Mouse (Mus musculus): ENCODE results near the gene Ppp6r3. TPM values are rescaled to one million over a fixed set of nuclear protein-coding genes. Genes with fewer than 3 reads are reported as not detected.

Ppp6r3 gene
- polyA plus RNA-seq, 1 experiment from 2014 or later = 43.1 TPM

- Histone ChIP-seq H3K27ac (ENCODE audit: low read length) (no peak overlapping the region), H3K27me3 (replicated peaks; ENCODE audit: control insufficient read depth, insufficient read depth, low read length) (no peaks in the 10 kb centered on the region), H3K36me3 (ENCODE audit: control insufficient read depth, insufficient read depth, low read length) (peaks cover 4% of the 10 kb centered on the region; the same call in 1 of the 2 replicates), H3K4me1 (ENCODE audit: control insufficient read depth, insufficient read depth, low read length) (peaks cover 3% of the 10 kb centered on the region; the same call in 1 of the 2 replicates), H3K9ac (ENCODE audit: low read depth, low read length) (no peak overlapping the region), H3K9me3 (ENCODE audit: control insufficient read depth, low read length) (no peaks in the 10 kb centered on the region), H3K4me2 (ENCODE audit: low read depth, low read length) (no peak overlapping the region), H3K4me3 (ENCODE audit: low read length) (no peak overlapping the region)
- 17% methylated on average over 6 of the region's 6 CpGs for WGBS
- ATAC-seq = peak; percentile 65
Observed at GRCm38 (mm10) chr19:3451170-3451569, 124.4 kb downstream of the Ppp6r3 start.

- Histone ChIP-seq H3K27me3 (replicated peaks; ENCODE audit: control insufficient read depth, insufficient read depth, low read length) (no peaks in the 10 kb centered on the region), H3K4me1 (ENCODE audit: control insufficient read depth, insufficient read depth, low read length) (peaks cover 3% of the 10 kb centered on the region; the same call in 1 of the 2 replicates), H3K4me2 (ENCODE audit: low read depth, low read length) (no peak overlapping the region), H3K27ac (ENCODE audit: low read length) (no peak overlapping the region), H3K4me3 (ENCODE audit: low read length) (no peak overlapping the region), H3K9me3 (ENCODE audit: control insufficient read depth, low read length) (no peaks in the 10 kb centered on the region), H3K9ac (ENCODE audit: low read depth, low read length) (no peak overlapping the region), H3K36me3 (ENCODE audit: control insufficient read depth, insufficient read depth, low read length) (peaks cover 4% of the 10 kb centered on the region; the same call in 1 of the 2 replicates)
- no peak for ATAC-seq
- 89% methylated on average over 3 of the region's 3 CpGs for WGBS
Observed at GRCm38 (mm10) chr19:3450714-3451113, 124.8 kb downstream of the Ppp6r3 start.

- no peaks in the 10 kb centered on the region for H3K36me3 ChIP-seq (ENCODE audit: control insufficient read depth, insufficient read depth, low read length)
- no peak overlapping the region for H3K27ac ChIP-seq (ENCODE audit: low read length)
- peaks cover 3% of the 10 kb centered on the region; the same call in 1 of the 2 replicates for H3K4me1 ChIP-seq (ENCODE audit: control insufficient read depth, insufficient read depth, low read length)
- peak; percentile 49 for ATAC-seq
- H3K9me3 ChIP-seq (ENCODE audit: control insufficient read depth, low read length) = no peaks in the 10 kb centered on the region
- H3K9ac ChIP-seq (ENCODE audit: low read depth, low read length) = no peak overlapping the region
- H3K27me3 ChIP-seq (replicated peaks; ENCODE audit: control insufficient read depth, insufficient read depth, low read length) = no peaks in the 10 kb centered on the region
- no peak overlapping the region for H3K4me2 ChIP-seq (ENCODE audit: low read depth, low read length)
- 66% methylated on average over 3 of the region's 3 CpGs for WGBS
- H3K4me3 ChIP-seq (ENCODE audit: low read length) = no peak overlapping the region
Observed at GRCm38 (mm10) chr19:3449248-3449647, 126.3 kb downstream of the Ppp6r3 start.

- Histone ChIP-seq H3K4me1 (ENCODE audit: control insufficient read depth, insufficient read depth, low read length) (peaks cover 3% of the 10 kb centered on the region; the same call in 1 of the 2 replicates), H3K9ac (ENCODE audit: low read depth, low read length) (no peak overlapping the region), H3K4me2 (ENCODE audit: low read depth, low read length) (no peak overlapping the region), H3K27me3 (replicated peaks; ENCODE audit: control insufficient read depth, insufficient read depth, low read length) (no peaks in the 10 kb centered on the region), H3K27ac (ENCODE audit: low read length) (no peak overlapping the region), H3K36me3 (ENCODE audit: control insufficient read depth, insufficient read depth, low read length) (no peaks in the 10 kb centered on the region), H3K9me3 (ENCODE audit: control insufficient read depth, low read length) (no peaks in the 10 kb centered on the region), H3K4me3 (ENCODE audit: low read length) (no peak overlapping the region)
- WGBS = 71% methylated on average over 3 of the region's 3 CpGs
- ATAC-seq = no peak
Observed at GRCm38 (mm10) chr19:3447348-3447747, 128.2 kb downstream of the Ppp6r3 start.

GRCm38 (mm10) chr19:3441092-3441491, 134.5 kb downstream of the Ppp6r3 start:
- no peak overlapping the region for H3K4me2 ChIP-seq (ENCODE audit: low read depth, low read length)
- no peak overlapping the region for H3K9ac ChIP-seq (ENCODE audit: low read depth, low read length)
- no peaks in the 10 kb centered on the region for H3K9me3 ChIP-seq (ENCODE audit: control insufficient read depth, low read length)
- 66% methylated on average over 10 of the region's 10 CpGs for WGBS
- H3K4me3 ChIP-seq (ENCODE audit: low read length) = no peak overlapping the region
- no peaks in the 10 kb centered on the region for H3K27me3 ChIP-seq (replicated peaks; ENCODE audit: control insufficient read depth, insufficient read depth, low read length)
- H3K36me3 ChIP-seq (ENCODE audit: control insufficient read depth, insufficient read depth, low read length) = no peaks in the 10 kb centered on the region
- no peaks in the 10 kb centered on the region for H3K4me1 ChIP-seq (ENCODE audit: control insufficient read depth, insufficient read depth, low read length)
- H3K27ac ChIP-seq (ENCODE audit: low read length) = no peak overlapping the region
- ATAC-seq = no peak

- no peak overlapping the region for H3K4me2 ChIP-seq (ENCODE audit: low read depth, low read length)
- H3K27ac ChIP-seq (ENCODE audit: low read length) = no peak overlapping the region
- WGBS = 64% methylated on average over 5 of the region's 5 CpGs
- H3K4me3 ChIP-seq (ENCODE audit: low read length) = no peak overlapping the region
- no peak for ATAC-seq
- no peaks in the 10 kb centered on the region for H3K36me3 ChIP-seq (ENCODE audit: control insufficient read depth, insufficient read depth, low read length)
- no peaks in the 10 kb centered on the region for H3K4me1 ChIP-seq (ENCODE audit: control insufficient read depth, insufficient read depth, low read length)
- no peaks in the 10 kb centered on the region for H3K27me3 ChIP-seq (replicated peaks; ENCODE audit: control insufficient read depth, insufficient read depth, low read length)
- H3K9ac ChIP-seq (ENCODE audit: low read depth, low read length) = no peak overlapping the region
- H3K9me3 ChIP-seq (ENCODE audit: control insufficient read depth, low read length) = no peaks in the 10 kb centered on the region
Observed at GRCm38 (mm10) chr19:3440667-3441066, 134.9 kb downstream of the Ppp6r3 start.

GRCm38 (mm10) chr19:3437980-3438379, 137.6 kb downstream of the Ppp6r3 start:
- H3K9me3 ChIP-seq (ENCODE audit: control insufficient read depth, low read length) = no peaks in the 10 kb centered on the region
- no peak overlapping the region for H3K4me3 ChIP-seq (ENCODE audit: low read length)
- no peaks in the 10 kb centered on the region for H3K27me3 ChIP-seq (replicated peaks; ENCODE audit: control insufficient read depth, insufficient read depth, low read length)
- no peak overlapping the region for H3K9ac ChIP-seq (ENCODE audit: low read depth, low read length)
- no peaks in the 10 kb centered on the region for H3K36me3 ChIP-seq (ENCODE audit: control insufficient read depth, insufficient read depth, low read length)
- WGBS = 61% methylated on average over 5 of the region's 5 CpGs
- H3K4me1 ChIP-seq (ENCODE audit: control insufficient read depth, insufficient read depth, low read length) = no peaks in the 10 kb centered on the region
- no peak overlapping the region for H3K4me2 ChIP-seq (ENCODE audit: low read depth, low read length)
- H3K27ac ChIP-seq (ENCODE audit: low read length) = no peak overlapping the region
- no peak for ATAC-seq

GRCm38 (mm10) chr19:3436840-3437239, 138.7 kb downstream of the Ppp6r3 start:
- ATAC-seq = peak; percentile 21; the same call in 1 of the 2 replicates
- Histone ChIP-seq H3K27me3 (replicated peaks; ENCODE audit: control insufficient read depth, insufficient read depth, low read length) (no peaks in the 10 kb centered on the region), H3K27ac (ENCODE audit: low read length) (no peak overlapping the region), H3K36me3 (ENCODE audit: control insufficient read depth, insufficient read depth, low read length) (no peaks in the 10 kb centered on the region), H3K4me1 (ENCODE audit: control insufficient read depth, insufficient read depth, low read length) (no peaks in the 10 kb centered on the region), H3K9me3 (ENCODE audit: control insufficient read depth, low read length) (no peaks in the 10 kb centered on the region), H3K4me3 (ENCODE audit: low read length) (no peak overlapping the region), H3K4me2 (ENCODE audit: low read depth, low read length) (no peak overlapping the region), H3K9ac (ENCODE audit: low read depth, low read length) (no peak overlapping the region)
- 57% methylated on average over 9 of the region's 9 CpGs for WGBS

GRCm38 (mm10) chr19:3435824-3436223, 139.7 kb downstream of the Ppp6r3 start:
- no peak overlapping the region for H3K4me2 ChIP-seq (ENCODE audit: low read depth, low read length)
- H3K4me1 ChIP-seq (ENCODE audit: control insufficient read depth, insufficient read depth, low read length) = no peaks in the 10 kb centered on the region
- H3K36me3 ChIP-seq (ENCODE audit: control insufficient read depth, insufficient read depth, low read length) = no peaks in the 10 kb centered on the region
- no peak for ATAC-seq
- H3K4me3 ChIP-seq (ENCODE audit: low read length) = no peak overlapping the region
- no peak overlapping the region for H3K9ac ChIP-seq (ENCODE audit: low read depth, low read length)
- no peaks in the 10 kb centered on the region for H3K9me3 ChIP-seq (ENCODE audit: control insufficient read depth, low read length)
- 59% methylated on average over 3 of the region's 3 CpGs for WGBS
- H3K27me3 ChIP-seq (replicated peaks; ENCODE audit: control insufficient read depth, insufficient read depth, low read length) = no peaks in the 10 kb centered on the region
- no peak overlapping the region for H3K27ac ChIP-seq (ENCODE audit: low read length)

- 45% methylated on average over 4 of the region's 4 CpGs for WGBS
- Histone ChIP-seq H3K4me1 (ENCODE audit: control insufficient read depth, insufficient read depth, low read length) (no peaks in the 10 kb centered on the region), H3K27ac (ENCODE audit: low read length) (no peak overlapping the region), H3K36me3 (ENCODE audit: control insufficient read depth, insufficient read depth, low read length) (no peaks in the 10 kb centered on the region), H3K9ac (ENCODE audit: low read depth, low read length) (no peak overlapping the region), H3K27me3 (replicated peaks; ENCODE audit: control insufficient read depth, insufficient read depth, low read length) (no peaks in the 10 kb centered on the region), H3K4me3 (ENCODE audit: low read length) (no peak overlapping the region), H3K4me2 (ENCODE audit: low read depth, low read length) (no peak overlapping the region), H3K9me3 (ENCODE audit: control insufficient read depth, low read length) (no peaks in the 10 kb centered on the region)
- ATAC-seq = no peak
Observed at GRCm38 (mm10) chr19:3434641-3435040, 140.9 kb downstream of the Ppp6r3 start.

All from intestine, embryonic 16.5 days (tissue).